Mouse (Mus musculus) embryonic facial prominence, embryonic 15.5 days (tissue): ENCODE results near the gene Mtus2. TPM values are rescaled to one million over a fixed set of nuclear protein-coding genes. Genes with fewer than 3 reads are reported as not detected.

ENCODE experiments used
- ATAC-seq: fragments of 200-750 bp; cut with Nextera tagmentation; 2 replicates; pipeline ENCODE4 v1.8.0; 2017; ENCODE audit warnings: low read depth, moderate TSS enrichment; ENCODE audit not compliant: insufficient number of reproducible peaks, low FRiP score, low TSS enrichment
- H3K27ac ChIP-seq: fragments of 300-500 bp; sonication (generic); replicated peaks from 2 replicates; pipeline ENCODE4 v1.5.1; 2015; ENCODE audit warnings: mild to moderate bottlenecking, inconsistent platforms
- H3K27me3 ChIP-seq: fragments of 300-500 bp; sonication (generic); 2 replicates; pipeline ENCODE4 v1.6.1; 2015; ENCODE audit warnings: inconsistent platforms
- H3K36me3 ChIP-seq: fragments of 300-500 bp; sonication (generic); 2 replicates; pipeline ENCODE4 v1.6.1; 2015; ENCODE audit warnings: mild to moderate bottlenecking, inconsistent platforms
- H3K4me1 ChIP-seq: fragments of 300-500 bp; sonication (generic); 2 replicates; pipeline ENCODE4 v1.6.1; 2015; ENCODE audit warnings: inconsistent platforms
- H3K4me2 ChIP-seq: fragments of 300-500 bp; sonication (generic); replicated peaks from 2 replicates; pipeline ENCODE4 v1.6.1; 2015; ENCODE audit warnings: mild to moderate bottlenecking, inconsistent platforms
- H3K4me3 ChIP-seq: fragments of 300-500 bp; sonication (generic); replicated peaks from 2 replicates; pipeline ENCODE4 v1.5.1; 2015; ENCODE audit warnings: mild to moderate bottlenecking, inconsistent platforms
- H3K9ac ChIP-seq: fragments of 300-500 bp; sonication (generic); 2 replicates; pipeline ENCODE4 v1.6.1; 2015; ENCODE audit warnings: inconsistent platforms
- H3K9me3 ChIP-seq: fragments of 300-500 bp; sonication (generic); replicated peaks from 2 replicates; pipeline ENCODE4 v1.6.1; 2016; ENCODE audit warnings: inconsistent platforms
- whole genome bisulfite sequencing: fragments of 180-500 bp; shearing (Covaris S2); methylation state at CpG from one replicate; pipeline ENCODE4 v1.1.7; 2015; 5-methylcytosine and 5-hydroxymethylcytosine counted together
- polyA plus RNA-seq: library from polyadenylated mRNA; unstranded; fragments of >200 nt; fragmentation: Nextera tagmentation; extraction: Ambion mirVana; gene quantifications from 2 replicates; pipeline ENCODE4 v1.2.1, GENCODE M21; 2015

The Mtus2 gene
- polyA plus RNA-seq, 1 experiment from 2014 or later = 4.5 TPM

DNA sequence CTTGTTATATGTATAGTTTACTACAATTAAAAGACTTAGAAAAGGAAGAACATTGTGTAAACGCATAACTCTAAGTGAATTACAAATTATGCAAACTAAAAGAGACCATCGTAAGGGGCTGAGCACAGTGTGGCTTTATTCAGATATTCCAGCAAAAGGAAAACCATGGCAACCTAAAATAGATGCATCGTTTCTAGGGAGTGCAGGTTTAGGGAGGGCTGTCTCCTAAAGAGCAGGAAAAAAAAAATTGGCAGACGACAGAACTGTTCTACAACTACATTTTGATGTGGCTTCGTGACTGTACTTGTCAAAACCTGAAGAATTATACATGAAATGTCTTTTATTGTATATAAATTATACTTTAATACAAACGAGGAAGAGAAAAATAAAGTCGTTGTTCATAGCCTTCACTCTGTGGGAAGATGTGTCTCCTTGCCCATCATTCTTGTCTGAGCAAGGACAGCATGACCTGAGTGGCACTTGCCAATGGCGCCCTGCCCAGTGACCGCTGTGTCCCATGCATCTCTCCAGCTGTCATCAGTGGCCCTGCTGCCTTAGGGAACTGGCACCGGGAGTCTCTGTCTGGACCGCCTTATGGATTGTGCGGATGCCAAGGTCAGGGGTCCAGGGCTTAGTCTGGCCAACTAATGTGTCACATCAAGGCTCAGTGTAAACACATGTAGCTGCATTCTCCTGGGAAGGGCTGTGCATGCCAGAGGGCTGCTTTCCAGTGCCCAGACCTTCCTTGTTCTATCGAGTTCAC is 95.9 kb downstream of the Mtus2 start:
- no peaks in the 10 kb centered on the region for H3K36me3 ChIP-seq
- no peak overlapping the region for H3K4me3 ChIP-seq
- no peak overlapping the region for H3K4me2 ChIP-seq
- H3K4me1 ChIP-seq = no peaks in the 10 kb centered on the region
- H3K27ac ChIP-seq = no peak overlapping the region
- ATAC-seq = no peak
- WGBS = 70% methylated on average over 13 of the region's 13 CpGs
- no peaks in the 10 kb centered on the region for H3K27me3 ChIP-seq
- no peak overlapping the region for H3K9ac ChIP-seq
- H3K9me3 ChIP-seq = no peaks in the 10 kb centered on the region

- WGBS = 72% methylated on average over 4 of the region's 4 CpGs
- no peak overlapping the region for H3K27ac ChIP-seq
- no peaks in the 10 kb centered on the region for H3K9me3 ChIP-seq
- ATAC-seq = no peak
- no peak overlapping the region for H3K9ac ChIP-seq
- H3K4me3 ChIP-seq = no peak overlapping the region
- no peak overlapping the region for H3K4me2 ChIP-seq
- H3K4me1 ChIP-seq = no peaks in the 10 kb centered on the region
- no peaks in the 10 kb centered on the region for H3K36me3 ChIP-seq
- no peaks in the 10 kb centered on the region for H3K27me3 ChIP-seq
Observed at GRCm38 (mm10) chr5:148053609-148053990, 96.5 kb downstream of the Mtus2 start.

GRCm38 (mm10) chr5:148056831-148057230 is 99.7 kb downstream of the Mtus2 start:
- H3K36me3 ChIP-seq = no peaks in the 10 kb centered on the region

GRCm38 (mm10) chr5:148057433-148057832 is 100.3 kb downstream of the Mtus2 start:
- no peaks in the 10 kb centered on the region for H3K27me3 ChIP-seq
- WGBS = 83% methylated on average over 3 of the region's 3 CpGs
- H3K27ac ChIP-seq = no peak overlapping the region
- no peak overlapping the region for H3K4me3 ChIP-seq
- H3K36me3 ChIP-seq = no peaks in the 10 kb centered on the region
- no peak overlapping the region for H3K4me2 ChIP-seq
- no peaks in the 10 kb centered on the region for H3K9me3 ChIP-seq
- no peaks in the 10 kb centered on the region for H3K4me1 ChIP-seq
- no peak for ATAC-seq
- H3K9ac ChIP-seq = no peak overlapping the region

More at GRCm38 (mm10) chr5:148056831-148057230, 99.7 kb downstream of the Mtus2 start:
- Histone ChIP-seq H3K9ac (no peak overlapping the region), H3K4me2 (no peak overlapping the region), H3K27me3 (no peaks in the 10 kb centered on the region), H3K27ac (no peak overlapping the region), H3K9me3 (no peaks in the 10 kb centered on the region), H3K4me3 (no peak overlapping the region), H3K4me1 (no peaks in the 10 kb centered on the region)
- 70% methylated on average over 1 of the region's 1 CpGs for WGBS
- no peak for ATAC-seq

GRCm38 (mm10) chr5:148059339-148059738 is 102.2 kb downstream of the Mtus2 start:
- Histone ChIP-seq H3K4me1 (no peaks in the 10 kb centered on the region), H3K27me3 (no peaks in the 10 kb centered on the region), H3K36me3 (no peaks in the 10 kb centered on the region), H3K4me3 (no peak overlapping the region), H3K27ac (no peak overlapping the region), H3K9me3 (no peaks in the 10 kb centered on the region), H3K4me2 (no peak overlapping the region), H3K9ac (no peak overlapping the region)
- 69% methylated on average over 3 of the region's 3 CpGs for WGBS
- ATAC-seq = no peak

GRCm38 (mm10) chr5:148061869-148062268 is 104.7 kb downstream of the Mtus2 start:
- Histone ChIP-seq H3K9me3 (no peaks in the 10 kb centered on the region), H3K27me3 (no peaks in the 10 kb centered on the region), H3K4me1 (no peaks in the 10 kb centered on the region), H3K27ac (no peak overlapping the region), H3K4me2 (no peak overlapping the region), H3K36me3 (no peaks in the 10 kb centered on the region), H3K4me3 (no peak overlapping the region), H3K9ac (no peak overlapping the region)
- WGBS = 92% methylated on average over 4 of the region's 4 CpGs
- no peak for ATAC-seq

- no peak overlapping the region for H3K9ac ChIP-seq
- WGBS = 79% methylated on average over 3 of the region's 3 CpGs
- H3K36me3 ChIP-seq = no peaks in the 10 kb centered on the region
- no peaks in the 10 kb centered on the region for H3K9me3 ChIP-seq
- H3K27me3 ChIP-seq = no peaks in the 10 kb centered on the region
- no peak for ATAC-seq
- no peak overlapping the region for H3K27ac ChIP-seq
- no peak overlapping the region for H3K4me2 ChIP-seq
- H3K4me3 ChIP-seq = no peak overlapping the region
- H3K4me1 ChIP-seq = no peaks in the 10 kb centered on the region
Observed at GRCm38 (mm10) chr5:148063745-148064144, 106.6 kb downstream of the Mtus2 start.

DNA sequence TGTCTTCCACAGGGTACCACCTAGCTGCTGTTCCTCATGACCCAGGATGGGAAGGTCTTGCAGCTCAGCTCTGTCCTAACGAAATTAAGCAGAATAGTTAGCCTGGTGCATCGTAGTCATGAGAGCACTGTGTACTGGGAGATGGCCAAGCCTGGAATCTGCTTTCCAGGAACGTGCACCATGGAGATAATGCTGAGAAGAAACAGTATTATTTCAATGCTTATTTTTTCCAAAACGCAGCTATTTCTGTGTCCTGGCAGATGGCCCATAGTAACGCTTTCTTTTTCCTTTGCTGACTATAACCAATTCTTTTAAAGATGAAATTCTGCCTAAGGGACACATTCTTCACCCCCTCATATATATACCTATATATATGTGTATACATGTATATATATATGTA is 108.1 kb downstream of the Mtus2 start:
- 64% methylated on average over 5 of the region's 5 CpGs for WGBS
- no peaks in the 10 kb centered on the region for H3K9me3 ChIP-seq
- no peaks in the 10 kb centered on the region for H3K4me1 ChIP-seq
- no peak overlapping the region for H3K4me2 ChIP-seq
- no peak overlapping the region for H3K4me3 ChIP-seq
- ATAC-seq = no peak
- H3K27ac ChIP-seq = no peak overlapping the region
- no peaks in the 10 kb centered on the region for H3K36me3 ChIP-seq
- H3K27me3 ChIP-seq = no peaks in the 10 kb centered on the region
- H3K9ac ChIP-seq = no peak overlapping the region

- WGBS = 14% methylated on average over 4 of the region's 4 CpGs
- no peaks in the 10 kb centered on the region for H3K9me3 ChIP-seq
- no peak for ATAC-seq
- H3K4me2 ChIP-seq = no peak overlapping the region
- no peak overlapping the region for H3K27ac ChIP-seq
- no peaks in the 10 kb centered on the region for H3K4me1 ChIP-seq
- H3K36me3 ChIP-seq = no peaks in the 10 kb centered on the region
- H3K9ac ChIP-seq = no peak overlapping the region
- no peak overlapping the region for H3K4me3 ChIP-seq
- no peaks in the 10 kb centered on the region for H3K27me3 ChIP-seq
Observed at GRCm38 (mm10) chr5:148069909-148070308, 112.8 kb downstream of the Mtus2 start.

DNA sequence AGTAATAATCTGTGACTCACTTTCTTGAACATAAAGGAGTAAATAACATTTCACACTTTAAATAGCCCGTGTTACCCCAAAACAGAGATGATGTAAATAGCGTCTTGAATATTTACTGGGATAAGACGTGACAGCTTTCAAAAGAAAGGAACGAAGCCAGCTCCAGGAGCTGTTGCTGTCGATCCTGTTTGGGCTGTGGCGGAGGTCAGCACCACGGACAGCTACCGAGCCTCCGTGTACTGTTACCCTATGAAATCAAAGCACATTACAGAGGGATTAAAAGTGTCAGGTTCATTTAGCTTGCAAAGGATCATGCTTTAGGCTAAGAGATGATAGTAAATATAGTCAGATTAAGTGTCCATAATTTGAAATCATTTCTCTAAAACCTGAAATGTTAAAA is 114.7 kb downstream of the Mtus2 start:
- H3K9me3 ChIP-seq = no peaks in the 10 kb centered on the region
- H3K27ac ChIP-seq = no peak overlapping the region
- H3K4me3 ChIP-seq = no peak overlapping the region
- no peak overlapping the region for H3K9ac ChIP-seq
- no peaks in the 10 kb centered on the region for H3K36me3 ChIP-seq
- H3K27me3 ChIP-seq = no peaks in the 10 kb centered on the region
- no peak for ATAC-seq
- 6% methylated on average over 9 of the region's 9 CpGs for WGBS
- H3K4me2 ChIP-seq = no peak overlapping the region
- no peaks in the 10 kb centered on the region for H3K4me1 ChIP-seq

- no peak overlapping the region for H3K4me2 ChIP-seq
- no peak overlapping the region for H3K27ac ChIP-seq
- H3K9me3 ChIP-seq = no peaks in the 10 kb centered on the region
- H3K27me3 ChIP-seq = no peaks in the 10 kb centered on the region
- no peak overlapping the region for H3K9ac ChIP-seq
- H3K36me3 ChIP-seq = no peaks in the 10 kb centered on the region
- H3K4me1 ChIP-seq = no peaks in the 10 kb centered on the region
- no peak overlapping the region for H3K4me3 ChIP-seq
- WGBS = 91% methylated on average over 5 of the region's 5 CpGs
- no peak for ATAC-seq
Observed at GRCm38 (mm10) chr5:148073461-148073860, 116.3 kb downstream of the Mtus2 start.

GRCm38 (mm10) chr5:148079732-148080131 is 122.6 kb downstream of the Mtus2 start:
- Histone ChIP-seq H3K9me3 (no peaks in the 10 kb centered on the region), H3K4me1 (no peaks in the 10 kb centered on the region), H3K27me3 (no peaks in the 10 kb centered on the region), H3K27ac (no peak overlapping the region), H3K4me3 (no peak overlapping the region), H3K36me3 (no peaks in the 10 kb centered on the region), H3K9ac (no peak overlapping the region), H3K4me2 (no peak overlapping the region)
- ATAC-seq = no peak
- WGBS = 83% methylated on average over 3 of the region's 3 CpGs
